Mouse (Mus musculus) intestine, embryonic 14.5 days (tissue): ENCODE measurements around the gene Pank1. TPM values are rescaled to one million over a fixed set of nuclear protein-coding genes. Genes with fewer than 3 reads are reported as not detected.
A peak's percentile ranks its signal among the peaks of the same experiment; 100 is the strongest.

Source experiments
- ATAC-seq: fragments of 200-750 bp; cut with Nextera tagmentation; replicated peaks from 2 replicates; pipeline ENCODE4 v1.8.0; 2017; ENCODE audit warnings: low read depth, moderate number of reproducible peaks, moderate TSS enrichment, moderate library complexity; ENCODE audit not compliant: low FRiP score, low TSS enrichment
- DNase-seq: peaks from one replicate; pipeline ENCODE4 v3.0.0-alpha.2; 2018; ENCODE audit warnings: low spot score
- H3K27ac ChIP-seq: fragments of 300-500 bp; sonication (generic); 2 replicates; pipeline ENCODE4 v1.5.1; 2014; ENCODE audit warnings: low read depth, mild to moderate bottlenecking, control low read depth
- H3K27me3 ChIP-seq: fragments of 300-500 bp; sonication (generic); replicated peaks from 2 replicates; pipeline ENCODE4 v1.6.1; 2014; ENCODE audit warnings: low read length, control low read depth; ENCODE audit not compliant: control insufficient read depth, insufficient read depth
- H3K36me3 ChIP-seq: fragments of 300-500 bp; sonication (generic); 2 replicates; pipeline ENCODE4 v1.6.1; 2014; ENCODE audit warnings: low read length, control low read depth; ENCODE audit not compliant: control insufficient read depth, insufficient read depth
- H3K4me1 ChIP-seq: fragments of 300-500 bp; sonication (generic); replicated peaks from 2 replicates; pipeline ENCODE4 v1.6.1; 2014; ENCODE audit warnings: low read length, control low read depth, mixed read lengths; ENCODE audit not compliant: control insufficient read depth, insufficient read depth
- H3K4me2 ChIP-seq: fragments of 300-500 bp; sonication (generic); 2 replicates; pipeline ENCODE4 v1.6.1; 2014; ENCODE audit warnings: low read length
- H3K4me3 ChIP-seq: fragments of 300-500 bp; sonication (generic); 2 replicates; pipeline ENCODE4 v1.5.1; 2014; ENCODE audit warnings: low read depth, low read length, control low read depth, mixed read lengths
- H3K9ac ChIP-seq: fragments of 300-500 bp; sonication (generic); 2 replicates; pipeline ENCODE4 v1.6.1; 2014; ENCODE audit warnings: mild to moderate bottlenecking, low read length
- H3K9me3 ChIP-seq: fragments of 300-500 bp; sonication (generic); 2 replicates; pipeline ENCODE4 v1.6.1; 2016; ENCODE audit warnings: low read length, control low read depth; ENCODE audit not compliant: control insufficient read depth
- WGBS: fragments of 180-500 bp; shearing (Covaris S2); extraction: QIAGEN DNeasy Blood & Tissue Kit; methylation state at CpG from one replicate; pipeline ENCODE4 v1.1.7; 2014; 5-methylcytosine and 5-hydroxymethylcytosine counted together
- polyA plus RNA-seq: library from polyadenylated mRNA; unstranded; fragments of >200 nt; fragmentation: Nextera tagmentation; extraction: Ambion mirVana; gene quantifications from 2 replicates; pipeline ENCODE4 v1.2.1, GENCODE M21; 2014

Pank1 gene
- polyA plus RNA-seq, 1 experiment from 2014 or later: 10.6 TPM

- H3K36me3 ChIP-seq: no peaks in the 10 kb centered on the region
- no peak for ATAC-seq
- no peak overlapping the region for H3K9ac ChIP-seq
- H3K4me1 ChIP-seq: 0 out of 2 replicates have a peak, but pooled peaks cover 8% of the 10 kb centered on the region
- no peaks in the 10 kb centered on the region for H3K27me3 ChIP-seq
- no peak overlapping the region for H3K27ac ChIP-seq
- 83% methylated on average over 8 of the region's 8 CpGs for WGBS
- no peak overlapping the region for H3K4me2 ChIP-seq
- H3K9me3 ChIP-seq: no peaks in the 10 kb centered on the region
- no peak overlapping the region for H3K4me3 ChIP-seq
- no peak for DNase-seq
Observed at GRCm38 (mm10) chr19:34868093-34868741, 11.0 kb downstream of the Pank1 start.

GRCm38 (mm10) chr19:34863737-34864136 is 15.5 kb downstream of the Pank1 start:
- no peak overlapping the region for H3K4me3 ChIP-seq
- no peak overlapping the region for H3K4me2 ChIP-seq

GRCm38 (mm10) chr19:34856021-34856651 is 23.1 kb downstream of the Pank1 start:
- Histone ChIP-seq H3K27me3 (no peaks in the 10 kb centered on the region), H3K4me3 (no peak overlapping the region), H3K4me2 (no peak overlapping the region), H3K36me3 (no peaks in the 10 kb centered on the region), H3K4me1 (peaks cover 10% of the 10 kb centered on the region; the same call in 1 of the 2 replicates), H3K9me3 (no peaks in the 10 kb centered on the region), H3K9ac (no peak overlapping the region), H3K27ac (no peak overlapping the region)
- ATAC-seq (no peak), DNase-seq (no peak)
- 65% methylated on average over 12 of the region's 12 CpGs for WGBS

More at GRCm38 (mm10) chr19:34863737-34864136, 15.5 kb downstream of the Pank1 start:
- peaks cover 17% of the 10 kb centered on the region; the same call in 1 of the 2 replicates for H3K4me1 ChIP-seq
- 82% methylated on average over 6 of the region's 6 CpGs for WGBS
- no peaks in the 10 kb centered on the region for H3K9me3 ChIP-seq
- no peak overlapping the region for H3K27ac ChIP-seq
- H3K36me3 ChIP-seq: no peaks in the 10 kb centered on the region
- no peak for ATAC-seq
- no peaks in the 10 kb centered on the region for H3K27me3 ChIP-seq
- no peak for DNase-seq
- H3K9ac ChIP-seq: no peak overlapping the region

GRCm38 (mm10) chr19:34851161-34851560 is 28.1 kb downstream of the Pank1 start:
- DNase-seq (no peak), ATAC-seq (no peak)
- H3K4me3 ChIP-seq: no peak overlapping the region
- no peak overlapping the region for H3K9ac ChIP-seq
- peaks cover under 1% of the 10 kb centered on the region; the same call in 1 of the 2 replicates for H3K4me1 ChIP-seq
- no peaks in the 10 kb centered on the region for H3K27me3 ChIP-seq
- WGBS: 97% methylated on average over 3 of the region's 3 CpGs
- no peak overlapping the region for H3K4me2 ChIP-seq
- no peaks in the 10 kb centered on the region for H3K9me3 ChIP-seq
- H3K36me3 ChIP-seq: no peaks in the 10 kb centered on the region
- no peak overlapping the region for H3K27ac ChIP-seq

GRCm38 (mm10) chr19:34849426-34849825 is 29.8 kb downstream of the Pank1 start:
- H3K4me3 ChIP-seq: no peak overlapping the region
- H3K4me2 ChIP-seq: no peak overlapping the region
- H3K27ac ChIP-seq: no peak overlapping the region
- no peaks in the 10 kb centered on the region for H3K27me3 ChIP-seq
- WGBS: 94% methylated on average over 7 of the region's 7 CpGs
- ATAC-seq (no peak), DNase-seq (no peak)
- H3K9ac ChIP-seq: no peak overlapping the region
- H3K36me3 ChIP-seq: no peaks in the 10 kb centered on the region
- H3K4me1 ChIP-seq: 0 out of 2 replicates have a peak, but pooled peaks cover 4% of the 10 kb centered on the region
- H3K9me3 ChIP-seq: no peaks in the 10 kb centered on the region

- Histone ChIP-seq H3K36me3 (no peaks in the 10 kb centered on the region), H3K9ac (no peak overlapping the region), H3K27ac (no peak overlapping the region), H3K4me3 (no peak overlapping the region), H3K27me3 (no peaks in the 10 kb centered on the region), H3K4me1 (0 out of 2 replicates have a peak, but pooled peaks cover 4% of the 10 kb centered on the region), H3K9me3 (no peaks in the 10 kb centered on the region), H3K4me2 (no peak overlapping the region)
- no peak for DNase-seq
- ATAC-seq: no peak
- 84% methylated on average over 9 of the region's 9 CpGs for WGBS
Observed at GRCm38 (mm10) chr19:34848164-34848563, 31.1 kb downstream of the Pank1 start.

- 72% methylated on average over 3 of the region's 3 CpGs for WGBS
- ATAC-seq (no peak), DNase-seq (no peak)
- no peak overlapping the region for H3K4me3 ChIP-seq
- no peak overlapping the region for H3K9ac ChIP-seq
- H3K9me3 ChIP-seq: no peaks in the 10 kb centered on the region
- H3K27ac ChIP-seq: no peak overlapping the region
- no peak overlapping the region for H3K4me2 ChIP-seq
- 0 out of 2 replicates have a peak, but pooled peaks cover 4% of the 10 kb centered on the region for H3K4me1 ChIP-seq
- no peaks in the 10 kb centered on the region for H3K27me3 ChIP-seq
- no peaks in the 10 kb centered on the region for H3K36me3 ChIP-seq
Observed at GRCm38 (mm10) chr19:34847103-34847502, 32.2 kb downstream of the Pank1 start.

- H3K9ac ChIP-seq: no peak overlapping the region
- H3K4me3 ChIP-seq: no peak overlapping the region
- no peaks in the 10 kb centered on the region for H3K27me3 ChIP-seq
- WGBS: 52% methylated on average over 12 of the region's 12 CpGs
- ATAC-seq (0 out of 2 replicates have a peak, but pooled peaks have one; percentile 22), DNase-seq (no peak)
- H3K9me3 ChIP-seq: no peaks in the 10 kb centered on the region
- H3K4me2 ChIP-seq: peak overlapping the region; percentile 30; the same call in 1 of the 2 replicates
- H3K27ac ChIP-seq: no peak overlapping the region
- H3K36me3 ChIP-seq: no peaks in the 10 kb centered on the region
- H3K4me1 ChIP-seq: 0 out of 2 replicates have a peak, but pooled peaks cover 4% of the 10 kb centered on the region
Observed at GRCm38 (mm10) chr19:34846508-34847038, 32.7 kb downstream of the Pank1 start.
